Mouse (Mus musculus) kidney, adult 2 months (tissue): ENCODE measurements around the gene Pramef25.
"Not testable (repeated sequence)": the region's sequence is repeated elsewhere in the genome, so short reads cannot be mapped to it uniquely, and the experiment has no call there.

Experiments used
- CTCF ChIP-seq: fragments of 200-500 bp; conservative IDR thresholded peaks from 2 replicates; pipeline ENCODE4 v1.5.1; 2011; ENCODE audit warnings: low read depth, mild to moderate bottlenecking, control low read depth, low read length, moderate library complexity, mixed read lengths; ENCODE audit not compliant: insufficient read depth, insufficient read length
- POLR2A ChIP-seq: fragments of 200-500 bp; IDR thresholded peaks from one replicate; pipeline ENCODE4 v1.6.1; 2011; ENCODE audit warnings: low read depth, low read length, control low read depth

GRCm38 (mm10) chr4:143950916-143951315, at the start of gene Pramef25:
- not testable (repeated sequence) for TF ChIP-seq POLR2A, CTCF
